Mouse (Mus musculus) CH12F3 (cell line): ENCODE measurements around the gene Ska2.

ENCODE experiments used
- in situ Hi-C: fragments of 300-500 bp; cut with MboI; formaldehyde crosslinking; loops from 2 replicates; pipeline ENCODE4 v1.14.3; 2020; ENCODE audit warnings: low sequenced_read_pairs

Gene Ska2

GRCm38 (mm10) chr11:87108755-87109518 is at the start of gene Ska2:
Gene Ska2, plus strand, starts transcription at chr11:87109234.
- in situ Hi-C loops = no loop called here

- in situ Hi-C loops = no loop called here
Observed at GRCm38 (mm10) chr11:87060410-87060809, 48.6 kb upstream of the Ska2 start.

- in situ Hi-C loops = no loop called here
Observed at GRCm38 (mm10) chr11:87062087-87062486, 46.9 kb upstream of the Ska2 start.

- in situ Hi-C loops = no loop called here
Observed at GRCm38 (mm10) chr11:87073343-87073865, 35.6 kb upstream of the Ska2 start.

GRCm38 (mm10) chr11:87073866-87074440 is 35.1 kb upstream of the Ska2 start, which contains the start of gene Gdpd1:
Gene Gdpd1, minus strand, starts transcription at chr11:87074062.
- in situ Hi-C loops = no loop called here

- in situ Hi-C loops = no loop called here
Observed at GRCm38 (mm10) chr11:87083712-87084111, 25.3 kb upstream of the Ska2 start.

- in situ Hi-C loops = no loop called here
Observed at GRCm38 (mm10) chr11:87085461-87085860, 23.6 kb upstream of the Ska2 start.

- in situ Hi-C loops = no loop called here
Observed at GRCm38 (mm10) chr11:87086290-87086984, 22.6 kb upstream of the Ska2 start, which contains the start of gene Smg8. Gene Smg8, minus strand, starts transcription at chr11:87086774.

GRCm38 (mm10) chr11:87087142-87087541 is 21.9 kb upstream of the Ska2 start:
- in situ Hi-C loops = no loop called here

GRCm38 (mm10) chr11:87108409-87108754 is 652 bp upstream of the Ska2 start, which contains the start of gene Prr11:
Gene Prr11, minus strand, starts transcription at chr11:87108708.
- in situ Hi-C loops = no loop called here

GRCm38 (mm10) chr11:87109519-87110171 is 611 bp downstream of the Ska2 start:
- in situ Hi-C loops = no loop called here

GRCm38 (mm10) chr11:87110172-87110909 is 1.3 kb downstream of the Ska2 start:
- in situ Hi-C loops = no loop called here

- in situ Hi-C loops = no loop called here
Observed at GRCm38 (mm10) chr11:87121864-87122263, 12.8 kb downstream of the Ska2 start.

- in situ Hi-C loops = no loop called here
Observed at GRCm38 (mm10) chr11:87125562-87125961, 16.5 kb downstream of the Ska2 start.

- in situ Hi-C loops = no loop called here
Observed at GRCm38 (mm10) chr11:87126281-87126823, 17.3 kb downstream of the Ska2 start.

- in situ Hi-C loops = no loop called here
Observed at GRCm38 (mm10) chr11:87126824-87127816, 18.1 kb downstream of the Ska2 start, which contains the start of gene Trim37. Gene Trim37, plus strand, starts transcription at chr11:87127077.

- in situ Hi-C loops = no loop called here
Observed at GRCm38 (mm10) chr11:87136233-87136632, 27.2 kb downstream of the Ska2 start.

- in situ Hi-C loops = no loop called here
Observed at GRCm38 (mm10) chr11:87158012-87158411, 49.0 kb downstream of the Ska2 start.

GRCm38 (mm10) chr11:87162687-87163086 is 53.7 kb downstream of the Ska2 start:
- in situ Hi-C loops = no loop called here
